Mouse (Mus musculus) layer of hippocampus, postnatal 14 days (tissue): ENCODE data around the gene Ttf2. TPM values are rescaled to one million over a fixed set of nuclear protein-coding genes. Genes with fewer than 3 reads are reported as not detected.

Experiments
- DNase-seq, 2 experiments: peaks; one replicate each; pipeline ENCODE4 v3.0.0; 2021 to 2022; ENCODE audit warnings: low spot score in 2 of 2, mixed read lengths in 1 of 2
- total RNA-seq, 2 experiments: library from RNA; stranded (reverse); gene quantifications; 2 replicates each; pipeline ENCODE4 v1.2.3; 2021

Gene Ttf2
- total RNA-seq, 2 experiments from 2014 or later, result 1.5 to 2.2 TPM

DNA sequence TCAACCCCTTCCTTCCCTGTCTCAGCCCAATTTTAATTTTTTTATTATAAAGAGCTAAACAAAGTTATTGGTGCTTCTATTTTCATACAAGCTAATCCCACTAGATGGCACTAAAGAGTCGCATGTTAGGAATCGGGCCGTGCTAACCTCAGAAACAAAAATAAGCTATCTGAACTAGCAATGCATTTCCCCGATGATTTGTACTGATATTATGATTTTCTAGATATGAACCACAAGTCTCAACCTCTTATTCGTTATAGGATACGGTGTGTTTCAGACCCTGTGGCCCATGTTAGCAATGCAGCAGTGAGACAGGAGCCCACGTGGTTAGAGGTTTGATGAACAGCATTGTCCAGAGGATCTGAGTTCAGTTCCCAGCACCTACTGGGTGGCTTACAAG is 52.6 kb downstream of the Ttf2 start:
- DNase-seq, result peak in 1 of 2 experiments; percentile 65

DNA sequence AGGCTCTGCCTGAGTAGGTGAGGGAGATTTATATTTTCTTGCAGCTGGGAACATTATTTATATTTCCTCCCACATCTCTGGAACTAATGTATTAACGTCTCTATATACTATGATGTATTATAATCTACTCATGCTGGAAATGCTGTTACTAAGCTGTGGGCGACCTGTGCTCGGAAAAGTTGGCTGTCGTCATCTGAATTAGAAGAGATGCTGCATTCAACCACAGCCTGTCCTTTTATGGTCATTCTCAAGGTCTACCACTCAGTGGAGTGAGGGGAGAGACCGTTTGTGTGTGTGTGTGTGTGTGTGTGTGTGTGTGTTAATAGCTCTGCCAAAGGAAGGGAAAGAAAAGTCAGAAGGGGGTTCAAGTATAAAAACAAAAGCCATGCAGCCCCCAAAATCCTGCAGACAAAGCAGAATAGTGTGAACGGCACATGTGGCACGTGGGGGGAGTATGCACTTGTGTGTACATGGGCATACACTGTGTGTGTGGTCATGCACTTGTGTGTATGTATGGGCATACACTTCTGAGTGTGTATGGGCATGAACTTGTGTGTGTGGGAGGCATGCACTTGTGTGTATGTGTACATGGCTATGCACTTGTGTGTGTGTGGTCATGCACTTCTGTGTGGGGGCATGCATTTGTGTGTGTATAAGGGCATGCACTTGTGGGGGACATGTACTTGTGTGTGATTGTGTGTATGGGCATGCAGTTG is 57.8 kb downstream of the Ttf2 start:
- DNase-seq, result no peak

DNA sequence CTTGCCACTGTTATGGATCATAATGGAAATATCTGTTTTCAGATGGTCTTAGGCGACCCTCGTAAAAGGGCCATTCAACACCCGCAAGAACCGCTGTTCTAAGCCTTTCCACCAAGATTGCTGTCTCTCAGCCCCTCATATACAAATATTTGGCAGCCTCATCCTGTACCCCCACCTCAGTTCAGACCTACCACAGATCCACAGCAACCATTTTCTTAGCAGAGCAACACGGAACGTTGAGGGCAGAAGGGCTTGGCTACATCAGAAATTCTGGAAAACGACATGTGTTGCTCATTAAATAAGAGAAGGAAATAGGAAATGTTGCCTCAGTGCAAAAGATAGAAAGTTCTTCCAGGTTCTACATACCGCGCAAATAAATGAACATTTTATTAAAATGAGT is 58.4 kb downstream of the Ttf2 start:
- no peak for DNase-seq

DNA sequence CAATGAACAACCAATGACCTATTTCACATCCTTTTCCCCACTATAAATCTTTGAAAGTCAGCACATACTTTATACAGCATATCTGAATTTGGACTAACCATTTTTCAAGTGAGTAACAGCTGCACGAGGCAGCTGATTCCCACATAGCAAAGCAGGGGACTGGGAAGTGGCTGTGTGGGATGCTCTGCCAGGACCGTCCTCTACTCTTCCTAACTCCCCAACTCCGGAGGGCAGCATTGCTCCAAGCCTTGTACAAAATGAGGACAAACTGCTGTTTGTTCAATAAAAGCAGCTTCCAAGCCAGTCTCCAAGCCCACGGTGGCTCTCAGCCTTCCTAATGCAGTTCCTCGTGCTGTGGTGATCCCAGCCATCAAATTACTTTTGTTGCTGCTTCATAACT is 58.8 kb downstream of the Ttf2 start:
- peak in 1 of 2 experiments; percentile 10 for DNase-seq

DNA sequence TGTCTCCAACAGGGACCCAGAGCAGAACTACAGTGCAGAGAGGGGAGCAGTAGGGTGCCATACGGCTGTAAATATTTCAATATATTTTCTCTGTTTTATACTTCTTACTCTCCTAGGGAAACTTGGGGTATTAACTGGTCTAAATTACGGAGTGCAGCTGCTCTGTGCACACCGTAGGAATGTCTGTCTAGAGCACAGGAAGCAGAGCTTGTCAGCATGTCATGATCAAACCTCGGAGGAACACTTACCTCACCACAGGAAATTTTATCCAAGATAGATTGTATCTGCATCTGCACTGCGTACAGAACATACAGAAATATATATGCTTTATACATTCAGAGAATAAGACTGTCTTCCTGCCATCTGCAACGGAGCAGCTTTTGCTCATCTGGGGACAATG is 60.9 kb downstream of the Ttf2 start:
- DNase-seq, result no peak

DNA sequence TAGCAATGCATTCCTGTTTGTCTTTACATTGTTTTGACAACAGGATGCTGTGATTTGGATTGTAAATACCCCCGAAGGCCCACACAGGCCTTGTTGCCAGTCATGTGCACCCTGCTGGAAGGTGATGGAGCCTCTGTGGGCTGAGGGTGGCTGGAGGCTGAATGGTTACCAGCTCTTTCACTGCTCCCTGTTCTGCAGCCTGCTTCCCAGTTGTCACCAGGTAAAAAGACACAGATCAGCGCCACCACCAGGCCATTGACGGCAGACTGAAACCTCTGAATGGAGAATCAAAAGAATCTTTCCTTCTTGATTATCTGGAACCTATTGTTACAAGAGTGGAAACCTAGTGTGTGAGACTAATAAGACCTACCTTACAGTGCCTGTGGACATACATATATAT is 62.5 kb downstream of the Ttf2 start:
- no peak for DNase-seq

DNA sequence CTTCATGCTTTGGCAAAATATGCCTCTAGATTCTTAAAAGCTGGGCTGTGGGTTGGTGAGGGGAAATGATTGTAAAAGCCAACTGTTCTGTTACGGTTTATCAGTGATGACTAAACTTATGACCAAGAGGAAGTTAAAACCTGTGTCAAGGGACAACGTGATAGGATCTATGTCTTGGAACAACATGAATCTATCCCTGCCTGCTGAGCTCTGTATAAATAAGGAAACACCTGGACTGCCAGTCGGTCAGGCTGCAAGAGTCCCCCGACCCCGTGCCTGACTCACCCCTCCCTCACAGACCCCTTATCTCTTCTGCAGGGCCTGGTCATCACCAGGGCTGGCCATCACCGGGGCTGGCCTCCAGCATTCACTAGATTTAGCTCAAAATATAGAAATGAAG is 63.3 kb downstream of the Ttf2 start:
- no peak for DNase-seq

DNA sequence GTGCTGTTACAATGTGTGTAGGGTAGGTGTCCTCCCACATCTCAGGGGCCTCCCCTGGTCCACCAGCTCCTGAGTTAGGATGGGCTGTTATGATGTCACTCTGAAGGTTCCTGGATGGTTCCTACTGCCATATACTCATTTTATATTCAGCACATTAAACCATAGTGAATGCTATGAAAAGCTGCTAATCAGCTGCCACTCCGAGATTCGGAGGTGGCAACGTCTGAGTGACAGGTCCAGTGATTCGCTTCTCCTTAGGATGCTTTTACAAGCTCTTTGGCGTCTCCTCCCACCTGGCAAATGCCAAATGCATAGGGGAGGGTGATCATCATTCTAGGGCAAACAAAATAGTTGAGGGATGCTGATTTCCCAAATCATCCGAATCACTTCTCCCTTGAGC is 74.0 kb downstream of the Ttf2 start:
- DNase-seq, result no peak

DNA sequence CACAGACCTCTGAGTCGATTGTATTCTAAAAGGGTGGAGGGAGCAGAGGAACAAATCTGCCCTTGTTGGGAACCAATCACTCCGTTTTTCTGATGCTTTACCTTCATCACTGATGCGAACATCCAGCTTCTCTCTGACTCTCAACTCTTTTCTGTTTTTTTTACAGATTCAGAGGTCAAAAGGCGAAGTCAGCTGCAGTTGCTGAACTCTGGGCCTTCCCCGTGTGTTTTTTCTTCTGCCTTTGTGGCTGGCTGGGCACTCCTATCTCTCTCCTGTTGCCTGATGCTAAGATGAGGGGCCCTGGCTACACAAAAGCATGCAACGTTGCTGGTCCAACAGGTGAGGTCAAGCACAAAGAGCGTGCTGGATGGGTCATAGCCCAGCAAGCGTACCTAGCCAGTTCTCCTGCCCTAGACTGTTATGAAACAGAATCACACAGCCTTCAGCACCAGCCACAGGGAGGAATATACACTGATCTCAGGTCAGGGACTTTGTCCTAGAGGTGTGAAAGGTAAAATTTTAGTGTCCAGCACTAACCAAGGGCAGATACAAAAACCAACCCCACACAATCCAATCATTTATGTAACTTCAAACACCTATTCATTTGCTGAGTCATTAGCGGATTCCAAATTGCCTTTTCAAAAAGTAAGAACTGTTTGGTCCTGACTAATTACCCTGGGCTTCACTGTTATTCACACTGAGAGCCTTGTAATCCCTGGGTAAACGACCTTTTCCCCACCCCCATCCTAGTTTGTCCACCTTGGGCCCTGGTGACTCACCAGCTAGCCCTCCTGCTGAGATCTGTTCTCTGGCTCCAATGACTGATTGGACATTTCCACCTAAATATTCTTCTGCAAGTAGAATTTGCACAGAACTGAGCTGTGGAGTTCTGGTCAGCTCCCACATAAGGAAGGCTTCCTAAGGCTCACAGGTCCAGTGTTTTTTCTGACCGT is 76.8 kb downstream of the Ttf2 start:
- DNase-seq, result no peak

DNA sequence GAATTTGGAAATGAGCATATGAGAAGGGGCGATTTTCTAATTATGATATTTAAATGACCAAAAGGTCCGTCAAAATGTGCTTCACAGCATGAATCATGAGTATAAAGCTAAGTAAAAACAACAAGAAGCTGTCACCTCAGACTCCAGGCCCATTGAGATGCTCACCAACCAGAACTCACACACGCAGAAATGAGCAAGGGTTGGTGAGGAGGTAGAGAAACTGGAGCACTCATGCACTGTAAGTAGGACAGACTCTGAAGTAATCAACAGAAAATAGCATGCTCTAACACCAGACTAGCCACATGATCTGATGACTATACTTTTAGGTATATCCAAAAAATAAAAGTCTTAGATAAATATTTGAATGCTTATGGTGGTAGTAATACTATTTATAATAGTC is 79.1 kb downstream of the Ttf2 start:
- no peak for DNase-seq

DNA sequence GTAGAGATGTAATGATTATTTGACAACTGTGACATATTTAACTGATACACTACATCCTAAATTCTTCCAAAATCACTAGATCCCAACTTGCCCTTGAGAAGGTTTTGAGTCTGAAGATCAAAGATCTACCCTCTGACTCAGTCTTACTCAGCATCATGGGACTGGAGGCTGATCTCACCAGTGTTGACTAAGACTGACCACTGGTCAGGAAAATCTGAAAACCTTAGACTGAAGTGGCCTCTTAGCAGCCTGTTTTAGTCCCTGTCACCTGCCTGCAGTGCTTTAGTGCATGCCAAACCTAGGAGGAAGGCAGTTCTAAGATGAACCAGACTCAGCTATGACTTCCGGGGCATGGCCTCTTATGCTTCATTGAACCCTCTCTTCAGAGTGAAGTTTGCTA is 80.2 kb downstream of the Ttf2 start:
- DNase-seq, result no peak

Other genes starting within 250 kb of the Ttf2 start
- gene Vtcn1, start 144.2 kb downstream of the Ttf2 start, total RNA-seq, result not detected
- gene Trim45, start 47.5 kb downstream of the Ttf2 start, total RNA-seq, result 1 to 10 TPM; 8.1 to 9.8 TPM
- under 1 TPM; 0.32 to 0.52 TPM for gene Cd101, start 59.9 kb upstream of the Ttf2 start, total RNA-seq
- gene Ptgfrn, start 140.6 kb upstream of the Ttf2 start, total RNA-seq, result 10 to 100 TPM; 18.4 to 21.3 TPM